Mouse (Mus musculus) kidney, adult 2 months (tissue): ENCODE measurements at regions not wholly inside any gene's neighbourhood (a gene's known extent, or its start where the extent isn't known, plus 50 kb on each side); places are given as distances from the start of the nearest gene placed in this dataset.

Experiments used
- DNase-seq: peaks from one replicate; pipeline ENCODE4 v3.0.0; 2021
- H3K27ac ChIP-seq: fragments of 200-500 bp; 2 replicates; pipeline ENCODE4 v1.5.1; 2012; ENCODE audit warnings: low read depth, low read length, control low read depth, inconsistent platforms; ENCODE audit not compliant: insufficient read depth
- H3K27me3 ChIP-seq: fragments of 200-500 bp; replicated peaks from 2 replicates; pipeline ENCODE4 v1.6.1; 2012; ENCODE audit warnings: mild to moderate bottlenecking, moderate library complexity, low read length, inconsistent platforms; ENCODE audit not compliant: control insufficient read depth, insufficient read depth
- H3K36me3 ChIP-seq: fragments of 200-500 bp; 2 replicates; pipeline ENCODE4 v1.6.1; 2012; ENCODE audit warnings: mild to moderate bottlenecking, moderate library complexity, low read length, inconsistent platforms; ENCODE audit not compliant: control insufficient read depth, insufficient read depth
- H3K4me1 ChIP-seq: fragments of 200-500 bp; 2 replicates; pipeline ENCODE4 v1.6.1; 2011; ENCODE audit warnings: low read length; ENCODE audit not compliant: control insufficient read depth, insufficient read depth
- H3K4me3 ChIP-seq: fragments of 200-500 bp; 2 replicates; pipeline ENCODE4 v1.5.1; 2011; ENCODE audit warnings: mild to moderate bottlenecking, low read depth, low read length, control low read depth; ENCODE audit not compliant: insufficient read depth
- CTCF ChIP-seq: fragments of 200-500 bp; conservative IDR thresholded peaks from 2 replicates; pipeline ENCODE4 v1.5.1; 2011; ENCODE audit warnings: low read depth, mild to moderate bottlenecking, control low read depth, low read length, moderate library complexity, mixed read lengths; ENCODE audit not compliant: insufficient read depth, insufficient read length
- POLR2A ChIP-seq: fragments of 200-500 bp; IDR thresholded peaks from one replicate; pipeline ENCODE4 v1.6.1; 2011; ENCODE audit warnings: low read depth, low read length, control low read depth
- WGBS: fragments of 180-500 bp; shearing (Covaris S2); methylation state at CpG from one replicate; pipeline ENCODE4 v1.1.7; 2018; 5-methylcytosine and 5-hydroxymethylcytosine counted together

- TF ChIP-seq POLR2A = no peak
- TF ChIP-seq CTCF = no peak
- no peaks in the 10 kb centered on the region for H3K4me1 ChIP-seq
- no peaks in the 10 kb centered on the region for H3K27me3 ChIP-seq
- H3K4me3 ChIP-seq = no peak overlapping the region
- no peak for DNase-seq
- no peaks in the 10 kb centered on the region for H3K36me3 ChIP-seq
- no peak overlapping the region for H3K27ac ChIP-seq
These were observed 462.7 kb upstream of the Id2 start for GRCm38 (mm10) chr12:25559601-25560000.

- Histone ChIP-seq H3K36me3 (no peaks in the 10 kb centered on the region), H3K4me3 (no peak overlapping the region), H3K27ac (no peak overlapping the region), H3K27me3 (no peaks in the 10 kb centered on the region), H3K4me1 (no peaks in the 10 kb centered on the region)
- TF ChIP-seq POLR2A (no peak), CTCF (no peak)
- DNase-seq = no peak
- WGBS = 79% methylated on average over 1 of the region's 1 CpGs
These were observed 456.7 kb upstream of the Id2 start for GRCm38 (mm10) chr12:25553656-25554055.

- no peak for TF ChIP-seq CTCF
- Histone ChIP-seq H3K4me1 (no peaks in the 10 kb centered on the region), H3K27me3 (no peaks in the 10 kb centered on the region), H3K4me3 (no peak overlapping the region), H3K27ac (no peak overlapping the region), H3K36me3 (no peaks in the 10 kb centered on the region)
- WGBS = 84% methylated on average over 3 of the region's 3 CpGs
- no peak for DNase-seq
These were observed 452.8 kb upstream of the Id2 start for GRCm38 (mm10) chr12:25549735-25550134.

- WGBS = 73% methylated on average over 6 of the region's 6 CpGs
- DNase-seq = no peak
- TF ChIP-seq POLR2A (no peak), CTCF (no peak)
- H3K27ac ChIP-seq = no peak overlapping the region
- H3K27me3 ChIP-seq = no peaks in the 10 kb centered on the region
- no peaks in the 10 kb centered on the region for H3K36me3 ChIP-seq
- H3K4me3 ChIP-seq = no peak overlapping the region
- no peaks in the 10 kb centered on the region for H3K4me1 ChIP-seq
These were observed 447.3 kb upstream of the Id2 start for GRCm38 (mm10) chr12:25544253-25544652.

GRCm38 (mm10) chr12:25534620-25534950 lies 437.6 kb upstream of the Id2 start:
- Histone ChIP-seq H3K4me3 (no peak overlapping the region), H3K36me3 (no peaks in the 10 kb centered on the region), H3K27ac (no peak overlapping the region), H3K27me3 (no peaks in the 10 kb centered on the region; the same call in 1 of the 2 replicates), H3K4me1 (no peaks in the 10 kb centered on the region)
- no peak for DNase-seq
- WGBS = 45% methylated on average over 5 of the region's 5 CpGs
- TF ChIP-seq CTCF = no peak
- TF ChIP-seq POLR2A = no peak

GRCm38 (mm10) chr12:25533709-25534619 lies 437.0 kb upstream of the Id2 start:
- Histone ChIP-seq H3K4me3 (no peak overlapping the region), H3K27ac (no peak overlapping the region), H3K4me1 (no peaks in the 10 kb centered on the region), H3K27me3 (no peaks in the 10 kb centered on the region; the same call in 1 of the 2 replicates), H3K36me3 (no peaks in the 10 kb centered on the region)
- TF ChIP-seq POLR2A = no peak
- TF ChIP-seq CTCF = no peak
- WGBS = 47% methylated on average over 10 of the region's 10 CpGs
- DNase-seq = no peak

GRCm38 (mm10) chr12:25530483-25530882 lies 433.5 kb upstream of the Id2 start:
- H3K27ac ChIP-seq = no peak overlapping the region
- TF ChIP-seq CTCF = no peak
- no peak for TF ChIP-seq POLR2A
- peak; percentile 42 for DNase-seq
- no peaks in the 10 kb centered on the region; the same call in 1 of the 2 replicates for H3K27me3 ChIP-seq
- no peaks in the 10 kb centered on the region for H3K4me1 ChIP-seq
- no peaks in the 10 kb centered on the region for H3K36me3 ChIP-seq
- H3K4me3 ChIP-seq = no peak overlapping the region
- WGBS = 78% methylated on average over 3 of the region's 3 CpGs
